Mouse (Mus musculus) bone marrow macrophage, adult 2 months (primary cell): ENCODE measurements at regions not wholly inside any gene's neighbourhood (a gene's known extent, or its start where the extent isn't known, plus 50 kb on each side); places are given as distances from the start of the nearest gene placed in this dataset.

ENCODE experiments used
- CTCF ChIP-seq: IDR thresholded peaks from 2 replicates; pipeline ENCODE4 v1.5.1; 2012; ENCODE audit warnings: low read depth, mild to moderate bottlenecking, low read length, moderate library complexity
- POLR2A ChIP-seq: IDR thresholded peaks from 2 replicates; pipeline ENCODE4 v1.6.1; 2012; ENCODE audit warnings: mild to moderate bottlenecking, low read depth, low read length, borderline replicate concordance

DNA sequence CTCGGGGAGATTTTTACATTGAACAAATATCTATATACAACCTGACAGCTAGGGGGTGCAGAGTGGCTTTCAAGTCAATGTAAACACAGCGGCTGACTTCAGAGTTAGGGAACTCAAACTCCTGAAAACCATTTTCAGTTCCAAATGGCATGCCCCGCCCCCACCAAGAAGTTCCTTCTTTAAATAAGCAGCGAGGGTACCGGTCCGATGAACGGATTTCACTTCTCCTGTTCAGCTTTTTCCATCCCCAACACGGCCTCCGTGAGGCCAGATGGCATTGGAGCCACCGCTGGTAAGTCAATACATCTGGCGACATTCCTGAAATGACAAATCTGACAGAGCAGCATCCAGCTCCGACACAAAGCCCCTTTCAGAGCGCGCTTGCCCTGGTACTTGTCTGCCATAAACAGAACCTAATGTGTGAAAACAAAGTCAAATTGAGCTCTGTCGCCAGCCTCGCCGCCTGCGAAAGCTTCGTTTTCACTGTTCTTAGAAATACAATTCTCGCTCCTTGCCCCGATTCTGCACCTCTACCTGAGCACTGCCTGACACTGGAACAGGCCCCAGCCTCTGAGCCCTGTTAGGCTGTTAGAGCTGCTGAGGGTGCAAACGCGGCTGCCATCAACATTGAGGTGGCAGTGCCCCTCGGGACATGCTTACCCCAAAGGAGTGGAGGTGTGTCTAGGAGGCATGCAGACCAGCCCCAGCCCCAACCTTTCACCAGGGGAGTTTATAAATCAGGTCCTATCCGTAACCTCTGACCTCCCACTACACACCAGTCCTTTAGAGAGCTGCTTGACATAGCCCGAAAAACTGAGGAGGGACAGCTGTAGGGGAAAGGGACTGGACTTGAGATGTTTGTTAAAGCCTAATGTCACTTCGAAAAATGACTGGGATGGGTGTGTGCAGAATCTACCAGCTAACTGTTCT is 446.0 kb downstream of the Ate1 start:
- TF ChIP-seq CTCF (no peak), POLR2A (no peak)
